9 mouse cellular contexts compared by ENCODE assay signal in genomic region chr2:165055905-165056304, GRCm38 (mm10). TPM values are rescaled to one million over a fixed set of nuclear protein-coding genes. Genes with fewer than 3 reads are reported as not detected.
DNase-seq lines count a peak whose midpoint lies in the region; ATAC-seq lines count a peak whose summit lies in the region.
"Had no signal": no experiment of that assay in that cellular context is flagged by ENCODE, and none has a peak within 500 bp of the region (broad histone marks: within the 10 kb centered on the region; RNA-seq: fewer than 3 reads in every experiment).

No protein-coding gene starts in this region.

- no peak for ATAC-seq in megakaryocyte, adult 5-6 weeks (ENCODE audit: poor library complexity, severe bottlenecking)
- ATAC-seq in heart, embryonic 14.5 days (ENCODE audit: insufficient number of reproducible peaks, insufficient read depth, low FRiP score, low read depth): no peak
- no peak for ATAC-seq in cerebellum, adult (ENCODE audit: insufficient number of reproducible peaks, low FRiP score, low TSS enrichment)

- peaks cover 77% of the 10 kb centered on the region for H3K27me3 ChIP-seq in megakaryocyte, embryonic 14.5 days (replicated peaks)
- H3K27me3 ChIP-seq in heart, embryonic 14.5 days (ENCODE audit: control insufficient read depth, insufficient read depth, low read length): peaks cover 18% of the 10 kb centered on the region
- peaks cover 35% of the 10 kb centered on the region for H3K27me3 ChIP-seq in midbrain, embryonic 10.5 days (ENCODE audit: low read depth, poor library complexity, severe bottlenecking)

- 0 out of 4 replicates have a peak overlapping the region, but pooled peaks of 1 of the 2 experiments have one; percentile 21 for H3K27ac ChIP-seq in heart, embryonic 14.5 days (replicated peaks in 1 of 2; ENCODE audit: control insufficient read depth in 1 of 2, insufficient read depth in 1 of 2, low read depth in 2 of 2, low read length in 2 of 2)
- peak overlapping the region; percentile 76; the same call in 1 of the 2 replicates for H3K27ac ChIP-seq in midbrain, embryonic 10.5 days (replicated peaks)

- H3K36me3 ChIP-seq in megakaryocyte, embryonic 14.5 days (replicated peaks; ENCODE audit: low read length): no peaks in the 10 kb centered on the region
- no peaks in the 10 kb centered on the region for H3K36me3 ChIP-seq in heart, embryonic 14.5 days (ENCODE audit: control insufficient read depth, insufficient read depth, low read length)
- H3K36me3 ChIP-seq in midbrain, embryonic 10.5 days: no peaks in the 10 kb centered on the region

- H3K4me1 ChIP-seq in megakaryocyte, embryonic 14.5 days: peaks cover 14% of the 10 kb centered on the region
- H3K4me1 ChIP-seq in heart, embryonic 14.5 days (ENCODE audit: control insufficient read depth in 2 of 2, insufficient read depth in 2 of 2, low read length in 2 of 2): peaks cover 4 to 15% of the 10 kb centered on the region in 2 experiments
- peaks cover 43% of the 10 kb centered on the region for H3K4me1 ChIP-seq in midbrain, embryonic 10.5 days

- peaks cover 14% of the 10 kb centered on the region for H3K9me3 ChIP-seq in megakaryocyte, embryonic 14.5 days
- H3K9me3 ChIP-seq in heart, embryonic 14.5 days (ENCODE audit: control insufficient read depth, low read length): no peaks in the 10 kb centered on the region
- no peaks in the 10 kb centered on the region for H3K9me3 ChIP-seq in midbrain, embryonic 10.5 days (replicated peaks)

- peak overlapping the region; percentile 52 for H3K9ac ChIP-seq in heart, embryonic 14.5 days (ENCODE audit: low read length)

- 2% methylated on average over 7 of the region's 7 CpGs for WGBS in heart, embryonic 14.5 days
- 7% methylated on average over 7 of the region's 7 CpGs for whole genome bisulfite sequencing in midbrain, embryonic 10.5 days

- H3K4me2 ChIP-seq in heart, embryonic 14.5 days (ENCODE audit: low read length): peak overlapping the region; percentile 62

- peak; percentile 64 for DNase-seq in kidney, postnatal 14 days
- DNase-seq in midbrain, embryonic 10.5 days (ENCODE audit: low spot score): no peak
- no peak for DNase-seq in cerebellum, adult 18-20 months
- DNase-seq in layer of hippocampus, postnatal 14 days (ENCODE audit: low spot score in 2 of 2): no peak

- peak overlapping the region; percentile 65 for H3K4me3 ChIP-seq in megakaryocyte, embryonic 14.5 days (replicated peaks)
- peak overlapping the region; percentile 38 to 39 for H3K4me3 ChIP-seq in heart, embryonic 14.5 days (ENCODE audit: control insufficient read depth in 1 of 2, insufficient read depth in 1 of 2, low read depth in 1 of 2, low read length in 2 of 2)
- H3K4me3 ChIP-seq in midbrain, embryonic 10.5 days: peak overlapping the region; percentile 51

RNA-seq across cellular contexts. Expression of gene Cd40, which starts 0.5 kb away (rescaled TPM):
- 0.12 TPM in 1 of 2 replicates, not detected in the other for polyA plus RNA-seq in megakaryocyte, embryonic 14.5 days (2012; ENCODE audit: insufficient read depth, low replicate concordance)
- 12.9 and 17.0 TPM in 2 replicates for total RNA-seq in megakaryocyte, adult 5-6 weeks (2015)
- total RNA-seq in megakaryocyte, adult 5-6 weeks (2017): 21.7 and 22.5 TPM in 2 replicates
- polyA plus RNA-seq in heart, embryonic 14.5 days (2014; fragmentation: Nextera tagmentation; extraction: Ambion mirVana): 5.8 and 8.6 TPM in 2 replicates
- polyA plus RNA-seq in midbrain, embryonic 10.5 days (2016; fragmentation: Nextera tagmentation; extraction: Ambion mirVana): 6.4 and 8.1 TPM in 2 replicates
- 1 to 10 TPM in 1 of 2 experiments, under 1 TPM in 1; 0.67 to 3.0 TPM for total RNA-seq in layer of hippocampus, postnatal 14 days (2021)

RNA-seq across cellular contexts. Expression of gene Ncoa5, which starts 21.2 kb away (rescaled TPM):
- 19.6 and 47.5 TPM in 2 replicates for polyA plus RNA-seq in megakaryocyte, embryonic 14.5 days (2012; ENCODE audit: insufficient read depth, low replicate concordance)
- 9.3 and 9.8 TPM in 2 replicates for total RNA-seq in megakaryocyte, adult 5-6 weeks (2015)
- total RNA-seq in megakaryocyte, adult 5-6 weeks (2017): 15.6 and 26.8 TPM in 2 replicates
- 34.1 and 35.7 TPM in 2 replicates for polyA plus RNA-seq in heart, embryonic 14.5 days (2014; fragmentation: Nextera tagmentation; extraction: Ambion mirVana)
- polyA plus RNA-seq in midbrain, embryonic 10.5 days (2016; fragmentation: Nextera tagmentation; extraction: Ambion mirVana): 95.1 and 109 TPM in 2 replicates
- 10 to 100 TPM; 53.2 to 57.4 TPM for total RNA-seq in layer of hippocampus, postnatal 14 days (2021)

RNA-seq across cellular contexts. Expression of gene 1700025C18Rik, which starts 34.6 kb away (rescaled TPM):
- polyA plus RNA-seq in megakaryocyte, embryonic 14.5 days (2012; ENCODE audit: insufficient read depth, low replicate concordance): not detected in 2 replicates
- not detected in 2 replicates for total RNA-seq in megakaryocyte, adult 5-6 weeks (2015)
- total RNA-seq in megakaryocyte, adult 5-6 weeks (2017): not detected in 2 replicates
- not detected in 2 replicates for polyA plus RNA-seq in heart, embryonic 14.5 days (2014; fragmentation: Nextera tagmentation; extraction: Ambion mirVana)
- polyA plus RNA-seq in midbrain, embryonic 10.5 days (2016; fragmentation: Nextera tagmentation; extraction: Ambion mirVana): not detected in 2 replicates
- total RNA-seq in layer of hippocampus, postnatal 14 days (2021): not detected
- polyA plus RNA-seq: large intestine, adult 2 months had no signal
